Mouse (Mus musculus) stomach, postnatal 0 days (tissue): ENCODE measurements at regions not wholly inside any gene's neighbourhood (a gene's known extent, or its start where the extent isn't known, plus 50 kb on each side); places are given as distances from the start of the nearest gene placed in this dataset.

ENCODE experiments used
- CTCF ChIP-seq: IDR thresholded peaks from 2 replicates; pipeline ENCODE4 v1.5.1; 2016; ENCODE audit warnings: antibody characterized with exemption, low read depth, mild to moderate bottlenecking, moderate library complexity
- EP300 ChIP-seq: optimal IDR thresholded peaks from 2 replicates; pipeline ENCODE3; 2016; ENCODE audit warnings: antibody characterized with exemption

DNA sequence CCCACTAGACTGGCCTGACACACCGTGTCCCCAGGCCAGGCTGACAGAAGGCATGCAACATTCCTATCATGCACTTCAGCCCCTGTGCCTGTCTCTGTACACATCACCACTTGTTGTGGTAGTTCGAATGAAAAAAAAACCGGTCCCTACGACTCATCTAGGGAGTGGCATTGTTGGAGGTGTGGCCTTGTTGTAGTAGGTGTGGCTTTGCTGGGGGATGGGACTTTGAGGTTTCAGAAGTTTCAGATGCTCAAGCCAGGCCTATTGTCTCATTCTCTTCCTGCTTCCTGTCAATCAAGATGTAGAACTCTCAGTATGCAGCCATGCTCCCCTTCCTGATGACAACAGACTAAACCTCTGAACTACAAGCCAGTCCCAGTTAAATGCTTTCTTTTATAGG lies 162.1 kb upstream of the Gm49356 start:
- TF ChIP-seq CTCF (no peak), EP300 (no peak)
